Mouse (Mus musculus) kidney, postnatal 0 days (tissue): Measurements from ENCODE around the gene Calcoco1. TPM values are rescaled to one million over a fixed set of nuclear protein-coding genes. Genes with fewer than 3 reads are reported as not detected.

Source experiments
- ATAC-seq: fragments of 200-750 bp; cut with Nextera tagmentation; replicated peaks from 2 replicates; pipeline ENCODE4 v1.8.0; 2017; ENCODE audit warnings: low read depth, moderate number of reproducible peaks, moderate TSS enrichment, moderate library complexity; ENCODE audit not compliant: low FRiP score
- DNase-seq: peaks from one replicate; pipeline ENCODE4 v3.0.0-alpha.2; 2016; ENCODE audit warnings: low spot score
- H3K27ac ChIP-seq: fragments of 300-500 bp; sonication (generic); 2 replicates; pipeline ENCODE4 v1.5.1; 2014; ENCODE audit warnings: mild to moderate bottlenecking
- H3K27me3 ChIP-seq: fragments of 300-500 bp; sonication (generic); 2 replicates; pipeline ENCODE4 v1.6.1; 2014; ENCODE audit warnings: low read length, mixed read lengths; ENCODE audit not compliant: insufficient read depth
- H3K36me3 ChIP-seq: fragments of 300-500 bp; sonication (generic); 2 replicates; pipeline ENCODE4 v1.6.1; 2014; ENCODE audit warnings: low read length, mixed read lengths; ENCODE audit not compliant: insufficient read depth
- H3K4me1 ChIP-seq: fragments of 300-500 bp; sonication (generic); replicated peaks from 2 replicates; pipeline ENCODE4 v1.6.1; 2014; ENCODE audit warnings: antibody characterized with exemption, low read length, mixed read lengths; ENCODE audit not compliant: insufficient read depth
- H3K4me2 ChIP-seq: fragments of 300-500 bp; sonication (generic); 2 replicates; pipeline ENCODE4 v1.6.1; 2014; ENCODE audit warnings: mild to moderate bottlenecking, low read length, moderate library complexity, mixed read lengths
- H3K4me3 ChIP-seq: fragments of 300-500 bp; sonication (generic); replicated peaks from 2 replicates; pipeline ENCODE4 v1.5.1; 2014; ENCODE audit warnings: low read depth, low read length
- H3K9ac ChIP-seq: fragments of 300-500 bp; sonication (generic); 2 replicates; pipeline ENCODE4 v1.6.1; 2014; ENCODE audit warnings: low read depth, low read length
- H3K9me3 ChIP-seq: fragments of 300-500 bp; sonication (generic); replicated peaks from 2 replicates; pipeline ENCODE4 v1.6.1; 2016; ENCODE audit warnings: low read length, inconsistent platforms, mixed read lengths
- CTCF ChIP-seq: IDR thresholded peaks from 2 replicates; pipeline ENCODE4 v1.5.1; 2016; ENCODE audit warnings: antibody characterized with exemption, low read depth, mild to moderate bottlenecking, moderate library complexity
- WGBS: fragments of 180-500 bp; shearing (Covaris S2); extraction: QIAGEN DNeasy Blood & Tissue Kit; methylation state at CpG from one replicate; pipeline ENCODE4 v1.1.7; 2014; 5-methylcytosine and 5-hydroxymethylcytosine counted together
- polyA plus RNA-seq: library from polyadenylated mRNA; unstranded; fragments of >200 nt; fragmentation: Nextera tagmentation; extraction: Ambion mirVana; gene quantifications from 2 replicates; pipeline ENCODE4 v1.2.1, GENCODE M21; 2015

Calcoco1 gene
- polyA plus RNA-seq, 1 experiment from 2014 or later, result 57.5 TPM

DNA sequence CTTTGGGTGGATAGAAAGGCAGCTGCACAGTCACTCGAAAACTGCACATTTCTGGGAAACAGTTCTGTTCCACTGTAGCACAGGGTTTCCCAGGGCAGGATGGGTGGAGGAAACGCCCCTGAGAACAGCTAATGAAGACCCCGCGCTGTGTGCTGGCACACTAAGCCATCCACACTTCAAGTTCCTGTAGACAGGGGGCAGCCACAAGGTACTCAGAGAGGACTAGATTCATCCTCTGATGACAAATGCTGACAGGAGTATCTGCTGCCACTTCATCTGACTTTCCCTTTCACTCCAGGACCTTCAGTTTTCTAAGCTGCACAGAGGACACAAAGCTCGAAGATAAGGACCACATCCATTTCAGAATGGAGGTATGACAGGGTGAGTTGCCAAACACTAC is 17.2 kb downstream of the Calcoco1 start:
- Histone ChIP-seq H3K36me3 (peaks cover 23% of the 10 kb centered on the region), H3K9me3 (no peaks in the 10 kb centered on the region), H3K4me1 (no peaks in the 10 kb centered on the region), H3K4me2 (no peak overlapping the region), H3K27me3 (no peaks in the 10 kb centered on the region), H3K27ac (no peak overlapping the region), H3K9ac (no peak overlapping the region), H3K4me3 (no peak overlapping the region)
- ATAC-seq, result no peak
- TF ChIP-seq CTCF, result no peak
- no peak for DNase-seq
- 70% methylated on average over 5 of the region's 5 CpGs for WGBS

DNA sequence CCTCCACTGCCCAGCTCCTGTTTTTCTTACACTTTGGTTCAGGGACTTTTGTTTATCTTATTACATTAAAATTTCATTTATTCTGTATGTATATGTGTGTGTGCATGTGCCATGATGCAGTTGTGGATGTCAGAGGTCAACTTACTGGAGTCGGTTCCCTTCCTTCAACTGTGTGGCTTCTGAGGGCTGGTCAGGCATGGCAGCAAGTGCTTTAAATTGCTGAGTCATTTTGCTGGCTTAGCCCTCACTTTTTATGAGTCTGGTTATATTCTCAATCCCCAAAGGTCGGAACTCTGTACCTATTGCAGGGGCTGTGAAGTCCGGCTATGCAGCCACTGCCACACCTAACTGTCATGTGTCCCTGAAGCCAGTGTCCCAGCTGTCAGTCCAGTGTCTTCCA is 19.0 kb downstream of the Calcoco1 start:
- DNase-seq, result no peak
- Histone ChIP-seq H3K4me1 (no peaks in the 10 kb centered on the region), H3K27ac (no peak overlapping the region), H3K27me3 (no peaks in the 10 kb centered on the region), H3K4me3 (no peak overlapping the region), H3K4me2 (no peak overlapping the region), H3K9ac (no peak overlapping the region), H3K9me3 (no peaks in the 10 kb centered on the region), H3K36me3 (peaks cover 8% of the 10 kb centered on the region; the same call in 1 of the 2 replicates)
- no peak for ATAC-seq
- 63% methylated on average over 3 of the region's 3 CpGs for WGBS
- no peak for TF ChIP-seq CTCF

DNA sequence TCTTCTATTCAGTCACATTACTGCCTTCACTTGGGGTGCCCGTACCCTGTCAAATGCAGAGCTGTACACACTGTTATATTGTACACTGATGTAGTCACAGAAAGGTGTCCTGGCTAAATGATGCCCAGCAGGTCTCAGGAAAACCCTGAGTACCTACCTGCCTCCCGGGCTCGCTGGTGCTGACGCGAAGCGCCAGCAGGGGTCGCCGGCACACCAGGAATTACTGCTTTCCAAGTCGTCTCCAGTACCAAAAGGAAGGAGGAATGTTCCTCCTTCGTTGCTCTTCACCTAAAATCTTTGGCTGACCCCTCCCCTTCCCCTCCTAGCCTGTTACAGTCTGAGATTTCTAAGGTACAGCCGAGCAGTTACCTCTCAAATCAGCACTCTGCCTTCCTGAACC is 23.8 kb downstream of the Calcoco1 start:
- H3K4me3 ChIP-seq, result no peak overlapping the region
- peak; percentile 90 for TF ChIP-seq CTCF
- H3K27ac ChIP-seq, result no peak overlapping the region
- H3K9me3 ChIP-seq, result no peaks in the 10 kb centered on the region
- DNase-seq (peak; percentile 83), ATAC-seq (no peak)
- H3K4me2 ChIP-seq, result no peak overlapping the region
- H3K4me1 ChIP-seq, result 0 out of 2 replicates have a peak, but pooled peaks cover 3% of the 10 kb centered on the region
- peaks cover 38% of the 10 kb centered on the region for H3K27me3 ChIP-seq
- 2% methylated on average over 11 of the region's 11 CpGs for whole genome bisulfite sequencing
- H3K36me3 ChIP-seq, result no peaks in the 10 kb centered on the region
- H3K9ac ChIP-seq, result no peak overlapping the region

DNA sequence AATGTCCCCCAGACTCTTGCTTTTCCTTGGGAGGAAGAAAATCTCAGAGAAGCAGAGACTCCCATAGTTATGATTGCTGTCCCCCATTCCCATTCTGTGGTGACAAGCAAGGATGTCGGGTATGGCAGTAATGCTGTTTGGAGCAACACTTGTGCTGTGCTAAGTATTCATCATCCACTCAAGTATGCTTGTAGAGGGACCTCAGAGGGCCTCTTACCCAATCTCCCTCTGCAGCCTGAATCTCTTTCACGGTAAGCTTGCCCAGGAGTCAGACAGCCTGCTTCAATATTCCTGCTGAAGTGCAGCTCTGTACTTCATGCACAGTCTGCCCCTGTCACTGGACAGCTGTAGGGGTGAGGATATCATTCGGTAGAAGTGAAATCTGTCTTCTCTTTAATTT is 25.1 kb downstream of the Calcoco1 start:
- no peak overlapping the region for H3K4me2 ChIP-seq
- peaks cover 6% of the 10 kb centered on the region; the same call in 1 of the 2 replicates for H3K4me1 ChIP-seq
- no peak overlapping the region for H3K4me3 ChIP-seq
- no peak for TF ChIP-seq CTCF
- DNase-seq, result no peak
- H3K27ac ChIP-seq, result no peak overlapping the region
- H3K9ac ChIP-seq, result no peak overlapping the region
- no peaks in the 10 kb centered on the region for H3K36me3 ChIP-seq
- no peak for ATAC-seq
- peaks cover 38% of the 10 kb centered on the region for H3K27me3 ChIP-seq
- WGBS, result 34% methylated on average over 3 of the region's 3 CpGs
- no peaks in the 10 kb centered on the region for H3K9me3 ChIP-seq

DNA sequence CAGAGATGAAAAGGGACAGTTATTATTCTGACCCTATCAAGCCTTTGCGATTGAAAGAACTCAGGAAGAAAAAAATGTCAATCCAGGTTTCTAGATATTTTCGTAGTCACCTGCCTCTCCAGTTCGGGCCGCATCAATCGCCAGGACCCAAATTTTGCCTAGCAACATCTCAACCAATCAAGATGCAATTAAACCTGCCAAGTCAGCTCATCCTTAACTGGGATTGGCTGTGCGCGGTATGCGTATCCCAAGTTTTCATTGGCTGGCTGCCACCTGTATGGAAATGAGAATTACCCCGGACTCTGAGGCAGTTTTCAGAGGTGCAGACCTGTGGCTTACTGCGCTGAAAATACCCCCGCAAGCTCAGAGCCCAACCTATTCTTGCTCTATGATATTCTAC is 28.4 kb downstream of the Calcoco1 start:
- ATAC-seq (peak; percentile 67), DNase-seq (peak; percentile 87)
- H3K4me1 ChIP-seq, result peaks cover 6% of the 10 kb centered on the region; the same call in 1 of the 2 replicates
- no peaks in the 10 kb centered on the region for H3K36me3 ChIP-seq
- no peak overlapping the region for H3K27ac ChIP-seq
- peak overlapping the region; percentile 44; the same call in 1 of the 2 replicates for H3K4me3 ChIP-seq
- H3K4me2 ChIP-seq, result peak overlapping the region; percentile 96
- H3K27me3 ChIP-seq, result peaks cover 42% of the 10 kb centered on the region
- WGBS, result 1% methylated on average over 11 of the region's 11 CpGs
- no peak for TF ChIP-seq CTCF
- no peak overlapping the region for H3K9ac ChIP-seq
- H3K9me3 ChIP-seq, result no peaks in the 10 kb centered on the region

DNA sequence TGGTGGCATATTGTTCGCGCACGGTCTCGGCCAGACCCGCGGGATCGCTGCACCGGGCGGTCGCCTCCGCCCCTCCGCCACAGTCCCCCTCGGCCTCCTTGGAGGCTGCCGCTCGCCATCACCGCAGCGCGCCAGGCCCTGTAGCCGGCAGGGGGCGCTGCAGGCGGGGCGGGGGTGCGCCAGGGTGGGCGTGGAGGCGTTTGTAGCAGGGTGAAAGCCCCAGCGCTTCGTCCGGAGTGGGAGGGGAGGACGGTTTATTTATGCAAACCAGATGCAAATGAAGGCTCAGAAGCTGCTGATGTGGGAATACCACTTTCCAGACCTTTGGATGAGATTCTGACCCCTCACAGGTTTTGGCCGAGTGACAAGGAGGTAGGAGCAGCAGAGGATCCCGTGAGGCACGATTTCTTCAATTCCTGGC is 29.0 kb downstream of the Calcoco1 start:
- peaks cover 42% of the 10 kb centered on the region for H3K27me3 ChIP-seq
- H3K9ac ChIP-seq, result peak overlapping the region; percentile 40; the same call in 1 of the 2 replicates
- ATAC-seq, result peak; percentile 61; the same call in 1 of the 2 replicates
- TF ChIP-seq CTCF, result peak; percentile 82
- peak overlapping the region; percentile 44 for H3K4me3 ChIP-seq
- no peak overlapping the region for H3K27ac ChIP-seq
- DNase-seq, result peak; percentile 72
- under 1% methylated on average over 32 of the region's 32 CpGs for WGBS
- H3K9me3 ChIP-seq, result no peaks in the 10 kb centered on the region
- H3K4me2 ChIP-seq, result peak overlapping the region; percentile 96
- H3K4me1 ChIP-seq, result peaks cover 6% of the 10 kb centered on the region; the same call in 1 of the 2 replicates
- no peaks in the 10 kb centered on the region for H3K36me3 ChIP-seq
